Mouse (Mus musculus) gastrocnemius, postnatal 4 days (tissue): ENCODE data around the gene Nqo1. TPM values are rescaled to one million over a fixed set of nuclear protein-coding genes. Genes with fewer than 3 reads are reported as not detected.

ENCODE experiments used
- total RNA-seq, 2 experiments: library from RNA; stranded (reverse); gene quantifications; 2 replicates each; pipeline ENCODE4 v1.2.3; 2021

The Nqo1 gene
- total RNA-seq, 2 experiments from 2014 or later, result 2.6 to 2.9 TPM

Other genes with a start within 250 kb of the Nqo1 start
- 10 to 100 TPM; 35.1 to 39.5 TPM for gene Nfat5, start 109.7 kb downstream of the Nqo1 start, total RNA-seq
- gene Nob1, start 21.8 kb upstream of the Nqo1 start, total RNA-seq, result 10 to 100 TPM; 25.8 to 30.0 TPM
- gene Wwp2, start 33.2 kb upstream of the Nqo1 start, total RNA-seq, result 10 to 100 TPM; 26.0 to 28.6 TPM
- gene Psmd7, start 185.3 kb upstream of the Nqo1 start, total RNA-seq, result 100 to 1,000 TPM; 121 to 133 TPM